Mouse (Mus musculus): ENCODE measurements around the gene Ski. TPM values are rescaled to one million over a fixed set of nuclear protein-coding genes. Genes with fewer than 3 reads are reported as not detected.

Gene Ski
- polyA plus RNA-seq, 1 experiment from 2014 or later = 13.3 TPM

DNA sequence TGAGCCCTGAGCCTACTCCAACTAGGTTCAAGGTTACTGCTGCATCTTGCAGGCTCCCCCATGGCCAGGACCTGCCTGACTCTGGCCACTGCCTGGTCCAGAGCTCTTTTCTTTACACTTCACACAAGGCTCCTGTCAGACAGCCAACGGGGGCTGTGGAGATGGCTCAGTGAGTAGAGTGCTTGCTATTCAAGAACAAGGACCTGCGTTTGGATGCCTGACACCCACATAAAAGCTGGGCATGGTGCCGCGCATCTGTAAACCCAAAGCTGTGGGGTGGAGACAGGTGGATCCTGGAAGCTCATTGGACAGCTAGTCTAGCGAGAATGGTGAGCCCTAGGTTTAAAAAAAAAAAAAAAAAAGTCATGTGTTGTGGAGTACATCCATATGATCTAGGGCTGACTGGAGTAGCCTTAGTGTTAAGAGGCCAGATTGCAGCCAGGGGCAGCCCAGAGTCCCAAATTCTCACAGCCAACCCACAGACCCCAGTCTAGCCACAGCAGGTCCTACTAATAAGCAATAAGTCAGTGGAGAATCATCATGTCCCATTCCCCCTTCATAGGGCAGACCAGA is 50.3 kb downstream of the Ski start:
- Histone ChIP-seq H3K36me3 (ENCODE audit: control insufficient read depth, insufficient read depth) (no peaks in the 10 kb centered on the region; the same call in 1 of the 2 replicates), H3K9ac (ENCODE audit: low read depth, low read length) (no peak overlapping the region), H3K4me3 (ENCODE audit: low read depth, low read length) (no peak overlapping the region), H3K4me1 (replicated peaks; ENCODE audit: control insufficient read depth, insufficient read depth, low read length) (peaks cover 16% of the 10 kb centered on the region), H3K9me3 (ENCODE audit: control insufficient read depth) (no peaks in the 10 kb centered on the region), H3K27ac (ENCODE audit: low read depth, low read length) (no peak overlapping the region), H3K4me2 (replicated peaks; ENCODE audit: low read depth) (no peak overlapping the region), H3K27me3 (replicated peaks; ENCODE audit: control insufficient read depth, insufficient read depth, low read length) (no peaks in the 10 kb centered on the region)
- no peak for TF ChIP-seq CTCF (IDR thresholded peaks at IDR 0.05; ENCODE audit: low read depth)
- no peak for ATAC-seq
- 80% methylated on average over 5 of the region's 5 CpGs for WGBS

DNA sequence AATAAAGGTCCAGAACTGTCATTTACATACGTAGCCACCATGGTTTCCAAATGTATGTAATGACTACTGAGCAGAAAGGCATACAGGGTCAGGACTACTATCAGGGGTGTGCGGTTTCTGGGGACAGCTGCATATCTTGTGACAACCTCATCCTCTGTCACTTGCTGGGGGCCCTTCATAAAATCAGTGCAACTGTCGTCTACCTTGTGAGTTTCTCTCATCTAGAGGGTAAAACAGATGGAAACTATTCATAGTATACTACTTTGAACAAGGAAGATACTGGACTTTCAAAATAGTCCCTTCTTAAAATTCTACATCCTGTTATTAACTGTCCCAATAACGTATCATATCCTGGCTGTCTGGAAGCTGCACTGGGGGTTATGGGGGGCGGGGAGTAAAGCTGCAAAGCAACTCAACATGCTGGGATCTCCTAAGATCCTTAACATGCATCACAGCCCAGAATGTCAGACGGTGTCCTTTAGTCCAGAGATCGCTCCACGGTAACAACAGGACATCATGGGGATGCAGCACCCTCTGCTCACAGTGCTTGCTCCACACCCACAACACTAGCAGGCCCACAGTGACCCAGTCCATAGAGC is 51.7 kb downstream of the Ski start:
- no peak for TF ChIP-seq CTCF (IDR thresholded peaks at IDR 0.05; ENCODE audit: low read depth)
- no peak for ATAC-seq
- H3K36me3 ChIP-seq (ENCODE audit: control insufficient read depth, insufficient read depth) = no peaks in the 10 kb centered on the region
- WGBS = 74% methylated on average over 8 of the region's 8 CpGs
- no peaks in the 10 kb centered on the region for H3K9me3 ChIP-seq (ENCODE audit: control insufficient read depth)
- no peaks in the 10 kb centered on the region for H3K27me3 ChIP-seq (replicated peaks; ENCODE audit: control insufficient read depth, insufficient read depth, low read length)
- H3K4me2 ChIP-seq (replicated peaks; ENCODE audit: low read depth) = no peak overlapping the region
- H3K9ac ChIP-seq (ENCODE audit: low read depth, low read length) = no peak overlapping the region
- H3K4me3 ChIP-seq (ENCODE audit: low read depth, low read length) = no peak overlapping the region
- H3K4me1 ChIP-seq (replicated peaks; ENCODE audit: control insufficient read depth, insufficient read depth, low read length) = peaks cover 16% of the 10 kb centered on the region
- H3K27ac ChIP-seq (ENCODE audit: low read depth, low read length) = no peak overlapping the region; the same call in 1 of the 2 replicates

GRCm38 (mm10) chr4:155168835-155169252 is 53.5 kb downstream of the Ski start:
- H3K4me1 ChIP-seq (replicated peaks; ENCODE audit: control insufficient read depth, insufficient read depth, low read length) = peaks cover 10% of the 10 kb centered on the region
- H3K27ac ChIP-seq (ENCODE audit: low read depth, low read length) = no peak overlapping the region
- no peaks in the 10 kb centered on the region for H3K27me3 ChIP-seq (replicated peaks; ENCODE audit: control insufficient read depth, insufficient read depth, low read length)
- H3K36me3 ChIP-seq (ENCODE audit: control insufficient read depth, insufficient read depth) = no peaks in the 10 kb centered on the region; the same call in 1 of the 2 replicates
- H3K9me3 ChIP-seq (ENCODE audit: control insufficient read depth) = no peaks in the 10 kb centered on the region
- WGBS = 91% methylated on average over 8 of the region's 8 CpGs
- H3K4me3 ChIP-seq (ENCODE audit: low read depth, low read length) = no peak overlapping the region
- no peak for ATAC-seq
- TF ChIP-seq CTCF (IDR thresholded peaks at IDR 0.05; ENCODE audit: low read depth) = no peak
- no peak overlapping the region for H3K9ac ChIP-seq (ENCODE audit: low read depth, low read length)
- no peak overlapping the region for H3K4me2 ChIP-seq (replicated peaks; ENCODE audit: low read depth)

- H3K36me3 ChIP-seq (ENCODE audit: control insufficient read depth, insufficient read depth) = no peaks in the 10 kb centered on the region; the same call in 1 of the 2 replicates
- no peak overlapping the region for H3K4me3 ChIP-seq (ENCODE audit: low read depth, low read length)
- H3K27me3 ChIP-seq (replicated peaks; ENCODE audit: control insufficient read depth, insufficient read depth, low read length) = no peaks in the 10 kb centered on the region
- H3K9ac ChIP-seq (ENCODE audit: low read depth, low read length) = no peak overlapping the region
- H3K27ac ChIP-seq (ENCODE audit: low read depth, low read length) = no peak overlapping the region
- H3K9me3 ChIP-seq (ENCODE audit: control insufficient read depth) = no peaks in the 10 kb centered on the region
- no peak for TF ChIP-seq CTCF (IDR thresholded peaks at IDR 0.05; ENCODE audit: low read depth)
- peaks cover 32% of the 10 kb centered on the region for H3K4me1 ChIP-seq (replicated peaks; ENCODE audit: control insufficient read depth, insufficient read depth, low read length)
- H3K4me2 ChIP-seq (replicated peaks; ENCODE audit: low read depth) = no peak overlapping the region
- no peak for ATAC-seq
These were observed 56.5 kb downstream of the Ski start for GRCm38 (mm10) chr4:155165861-155166260.

GRCm38 (mm10) chr4:155164550-155164949 is 57.8 kb downstream of the Ski start:
- 47% methylated on average over 6 of the region's 6 CpGs for WGBS

GRCm38 (mm10) chr4:155163685-155164084 is 58.7 kb downstream of the Ski start:
- ATAC-seq = no peak
- Histone ChIP-seq H3K9ac (ENCODE audit: low read depth, low read length) (no peak overlapping the region), H3K4me2 (replicated peaks; ENCODE audit: low read depth) (no peak overlapping the region; the same call in 1 of the 2 replicates), H3K4me3 (ENCODE audit: low read depth, low read length) (no peak overlapping the region), H3K9me3 (ENCODE audit: control insufficient read depth) (no peaks in the 10 kb centered on the region), H3K4me1 (replicated peaks; ENCODE audit: control insufficient read depth, insufficient read depth, low read length) (peaks cover 32% of the 10 kb centered on the region), H3K27me3 (replicated peaks; ENCODE audit: control insufficient read depth, insufficient read depth, low read length) (no peaks in the 10 kb centered on the region), H3K36me3 (ENCODE audit: control insufficient read depth, insufficient read depth) (peaks cover 15% of the 10 kb centered on the region), H3K27ac (ENCODE audit: low read depth, low read length) (peak overlapping the region; percentile 91)
- 53% methylated on average over 8 of the region's 8 CpGs for WGBS
- no peak for TF ChIP-seq CTCF (IDR thresholded peaks at IDR 0.05; ENCODE audit: low read depth)

More at GRCm38 (mm10) chr4:155164550-155164949, 57.8 kb downstream of the Ski start:
- Histone ChIP-seq H3K36me3 (ENCODE audit: control insufficient read depth, insufficient read depth) (peaks cover 7% of the 10 kb centered on the region), H3K4me2 (replicated peaks; ENCODE audit: low read depth) (no peak overlapping the region), H3K27ac (ENCODE audit: low read depth, low read length) (peak overlapping the region; percentile 91), H3K9me3 (ENCODE audit: control insufficient read depth) (no peaks in the 10 kb centered on the region), H3K4me1 (replicated peaks; ENCODE audit: control insufficient read depth, insufficient read depth, low read length) (peaks cover 32% of the 10 kb centered on the region), H3K27me3 (replicated peaks; ENCODE audit: control insufficient read depth, insufficient read depth, low read length) (no peaks in the 10 kb centered on the region), H3K4me3 (ENCODE audit: low read depth, low read length) (no peak overlapping the region), H3K9ac (ENCODE audit: low read depth, low read length) (no peak overlapping the region)
- no peak for ATAC-seq
- TF ChIP-seq CTCF (IDR thresholded peaks at IDR 0.05; ENCODE audit: low read depth) = no peak

Measured in intestine, postnatal 0 days (tissue).